Mouse (Mus musculus): ENCODE results near the gene Dclk1.
"Not testable (repeated sequence)": the region's sequence is repeated elsewhere in the genome, so short reads cannot be mapped to it uniquely, and the experiment has no call there.

Dclk1 gene

DNA sequence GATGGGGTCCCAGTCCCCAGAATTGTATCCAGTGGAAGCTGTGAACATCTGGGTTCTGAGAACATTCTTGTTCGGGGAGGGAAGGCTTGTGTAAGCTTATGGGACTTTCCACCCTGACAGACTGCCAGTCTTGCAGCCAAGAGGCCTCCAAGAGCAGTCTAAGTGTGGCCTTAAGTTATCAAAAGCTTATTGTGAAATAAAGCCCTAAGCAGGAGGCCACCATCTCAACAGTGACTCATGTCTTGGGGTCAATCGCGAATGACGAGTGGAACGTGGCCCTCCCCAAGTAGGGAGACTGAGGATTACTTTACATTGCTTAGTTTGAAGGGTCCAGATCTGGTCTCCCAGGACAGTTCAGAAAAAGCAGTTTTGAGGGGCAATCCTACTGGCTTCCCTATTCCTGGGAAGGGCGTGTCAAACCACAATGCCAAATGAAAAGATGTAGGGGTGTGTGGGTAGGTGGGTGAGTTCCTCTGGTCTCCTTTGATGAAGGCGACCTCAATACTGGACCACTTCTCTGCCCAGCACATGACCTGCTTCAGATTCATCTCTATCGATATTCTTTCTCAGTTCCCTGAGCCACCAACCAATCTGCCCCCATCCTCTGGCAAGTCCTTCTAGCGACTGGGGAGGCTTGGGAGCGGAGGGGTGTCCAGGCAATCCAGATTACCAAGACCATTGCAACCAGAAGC lies at the start of gene Dclk1:
Gene Dclk1 (plus strand): TSS at position 635 of the 692 bp plus-strand sequence.
- DNase-seq (ENCODE audit: low read depth, low spot score): no peak

DNA sequence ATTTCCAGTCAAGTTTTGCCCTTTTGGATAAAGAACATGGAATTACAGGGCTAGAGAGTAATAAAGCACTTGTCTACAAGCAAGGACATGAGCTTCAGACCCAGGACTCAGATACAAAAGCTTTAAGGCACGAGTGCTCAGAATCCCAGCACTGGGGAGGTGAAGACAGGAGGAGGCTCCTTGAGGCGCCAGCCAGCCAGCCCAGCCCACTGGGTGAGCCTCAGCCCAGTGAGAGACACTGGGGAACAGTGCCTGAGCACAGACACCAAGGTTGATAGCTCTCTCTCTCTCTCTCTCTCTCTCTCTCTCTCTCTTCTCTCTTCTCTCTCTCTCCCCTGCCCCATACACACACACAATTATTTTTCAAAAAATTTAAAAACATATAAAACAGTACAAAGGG lies 48.8 kb upstream of the Dclk1 start:
- no peak for DNase-seq (ENCODE audit: low read depth, low spot score)

DNA sequence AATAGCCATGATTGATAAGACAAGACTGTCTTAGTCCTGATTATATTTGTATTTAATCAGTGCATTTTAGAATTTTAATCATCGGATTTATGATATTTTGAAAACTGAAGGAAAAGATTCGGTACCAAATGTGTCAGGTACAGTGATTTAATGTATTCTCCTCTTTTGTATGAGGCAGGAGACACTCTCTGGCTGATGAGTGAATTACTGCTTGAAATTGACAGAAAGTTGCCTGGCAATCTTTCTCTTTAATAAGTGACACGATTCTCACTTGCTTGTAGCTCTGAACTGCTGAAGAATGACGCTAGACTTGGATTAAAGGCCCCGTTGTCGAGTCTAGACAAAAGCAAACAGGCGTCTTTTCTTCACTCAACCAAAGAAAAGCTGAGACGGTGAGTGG lies 47.4 kb upstream of the Dclk1 start:
- no peak for DNase-seq (ENCODE audit: low read depth, low spot score)

DNA sequence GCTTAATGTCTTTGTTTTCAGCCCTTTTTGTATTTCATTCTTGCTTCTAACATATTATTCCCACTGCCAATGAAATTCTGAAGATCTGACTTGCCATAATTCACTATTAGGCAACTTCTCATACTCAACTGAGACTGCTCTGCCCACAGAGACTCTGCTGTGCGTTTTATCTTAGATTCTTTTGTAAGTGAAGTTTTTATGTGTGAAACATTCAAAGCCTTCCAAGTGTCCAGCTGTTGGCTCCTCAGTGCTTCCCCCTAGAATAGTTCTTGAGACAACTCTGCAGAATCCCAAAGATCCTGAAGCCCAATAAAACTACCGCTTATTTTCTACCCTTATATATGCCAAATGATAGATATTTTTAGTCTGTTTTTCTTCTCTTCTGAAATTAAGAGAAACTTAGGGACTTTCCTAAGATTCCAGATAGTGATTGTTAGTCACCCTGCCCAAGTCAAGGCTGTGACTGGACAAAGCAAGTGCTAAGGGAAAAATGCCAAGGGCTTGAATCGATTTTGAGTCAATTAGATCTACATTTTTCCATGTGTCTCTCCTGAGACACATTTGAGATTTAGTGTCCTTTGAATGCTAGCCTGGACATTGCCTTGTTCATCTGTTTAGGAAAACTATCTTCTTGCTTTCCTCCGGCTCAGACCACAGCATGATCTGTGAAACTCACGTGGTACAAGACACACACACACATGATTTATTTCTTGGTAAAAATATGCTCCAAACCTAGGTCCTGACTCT lies 46.4 kb upstream of the Dclk1 start:
- no peak for DNase-seq (ENCODE audit: low read depth, low spot score)

DNA sequence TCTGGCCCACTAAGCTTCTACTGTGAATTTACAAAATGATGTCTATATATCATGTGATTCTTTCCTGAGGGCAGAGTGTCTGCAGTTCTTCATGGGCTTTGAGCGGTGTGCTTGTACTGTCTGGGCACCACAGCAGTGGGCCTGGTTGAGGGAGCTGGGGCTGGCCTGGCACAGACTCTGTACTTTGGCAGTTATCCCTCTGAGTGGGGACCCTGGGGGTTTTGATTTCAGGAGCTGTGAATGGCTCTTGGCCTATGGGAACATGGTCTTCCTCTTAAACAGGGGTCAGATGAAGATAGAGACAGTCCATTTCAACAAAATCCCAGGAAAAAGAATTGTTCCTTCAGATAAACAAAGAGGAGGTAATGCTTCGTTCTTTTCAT lies 45.8 kb upstream of the Dclk1 start:
- no peak for DNase-seq (ENCODE audit: low read depth, low spot score)

DNA sequence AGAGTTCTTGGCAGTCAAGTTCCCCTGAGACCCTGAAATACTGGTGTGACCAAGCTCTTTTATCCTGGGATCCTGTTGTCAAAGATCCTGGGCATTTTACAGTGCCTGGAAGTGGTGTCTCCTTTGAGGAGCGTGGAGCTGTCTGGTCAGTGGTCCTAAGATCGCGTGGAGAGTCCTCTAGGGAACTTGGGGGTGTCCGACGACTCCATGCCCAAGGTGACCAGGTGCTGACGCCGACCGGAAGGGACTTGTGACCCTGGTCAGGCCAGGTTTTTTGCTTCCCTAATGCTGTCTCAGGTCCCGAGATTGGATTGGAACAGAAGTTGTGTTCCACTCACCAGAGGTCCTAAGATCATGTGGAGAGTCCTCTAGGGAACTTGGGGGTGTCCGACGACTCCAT lies 38.5 kb upstream of the Dclk1 start:
- DNase-seq (ENCODE audit: low read depth, low spot score): not testable (repeated sequence)

DNA sequence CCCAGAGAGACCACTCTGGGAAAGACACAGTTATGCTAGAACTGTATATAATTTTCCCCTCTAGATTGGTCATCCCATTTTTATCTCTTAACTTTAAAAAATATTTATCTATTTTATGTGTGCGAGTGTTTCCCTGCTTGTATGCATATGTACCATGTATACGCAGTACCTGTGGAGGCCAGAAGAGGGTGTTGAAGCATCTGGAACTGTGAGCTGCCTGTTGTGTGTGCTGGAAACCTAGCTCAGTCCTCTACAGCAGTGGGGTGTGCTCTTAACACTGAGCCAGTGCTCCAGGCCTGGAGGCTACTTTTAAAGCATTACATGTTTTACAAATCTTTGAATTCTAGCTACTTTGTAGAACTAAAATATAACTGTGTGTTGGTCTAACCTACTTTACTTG lies 35.8 kb upstream of the Dclk1 start:
- DNase-seq (ENCODE audit: low read depth, low spot score): peak; percentile 50

DNA sequence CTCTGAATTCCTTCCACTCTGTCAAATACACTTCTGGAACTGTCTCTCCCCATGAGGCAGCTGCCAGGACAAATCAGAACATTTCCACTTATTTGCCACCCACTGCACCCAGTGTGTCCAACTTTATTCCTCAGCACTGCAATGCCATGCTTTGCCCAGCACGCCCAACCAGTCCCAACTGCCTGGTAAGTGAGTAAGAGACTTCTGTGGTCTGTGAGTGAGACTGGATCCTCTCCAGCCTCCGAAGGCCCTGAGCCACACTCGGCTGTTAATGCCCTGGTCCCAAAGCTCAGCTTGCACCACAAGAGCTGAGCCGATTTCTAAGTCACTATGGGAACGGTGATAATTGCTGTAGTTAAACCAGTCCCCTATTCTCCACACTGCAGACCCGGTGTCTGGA lies 34.5 kb upstream of the Dclk1 start:
- DNase-seq (ENCODE audit: low read depth, low spot score): no peak

DNA sequence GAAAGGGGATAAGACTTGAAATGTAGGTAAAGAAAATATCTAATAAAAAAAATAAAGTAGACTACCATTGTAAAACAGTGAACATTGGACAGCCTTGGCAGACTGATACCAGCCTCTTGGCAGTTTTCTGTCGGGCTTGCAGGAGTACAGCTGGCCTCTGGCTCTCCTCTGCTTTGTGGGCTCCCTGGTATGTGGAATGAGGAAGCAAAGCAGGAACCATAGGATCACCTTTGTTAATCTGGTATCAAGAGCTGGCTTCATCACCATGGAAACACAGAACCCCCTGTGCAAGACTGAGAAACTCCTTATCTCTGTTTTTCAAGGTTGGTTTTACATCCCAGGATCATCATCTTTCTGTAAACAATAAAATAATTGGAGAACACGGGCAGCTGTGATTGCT lies 29.9 kb upstream of the Dclk1 start:
- no peak for DNase-seq (ENCODE audit: low read depth, low spot score)

DNA sequence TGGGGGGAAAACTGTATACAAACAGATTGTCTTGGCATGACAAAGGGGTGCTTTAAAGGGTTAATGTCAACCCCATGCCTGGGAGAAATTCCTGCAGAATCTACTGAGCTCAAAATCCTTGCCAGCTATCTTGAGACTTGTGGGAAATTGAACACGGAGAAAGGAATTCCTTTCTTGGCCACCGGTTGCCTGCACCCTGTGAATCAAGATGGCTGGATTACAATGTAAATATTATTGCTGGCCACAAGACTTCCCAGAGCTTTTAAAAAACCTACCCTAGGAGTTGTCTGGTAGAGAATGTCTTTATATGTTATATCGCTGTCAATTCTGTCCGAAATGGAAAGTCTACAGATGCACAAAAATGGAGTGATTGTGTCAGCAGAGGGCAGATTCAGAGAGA lies 28.4 kb upstream of the Dclk1 start:
- DNase-seq (ENCODE audit: low read depth, low spot score): no peak

DNA sequence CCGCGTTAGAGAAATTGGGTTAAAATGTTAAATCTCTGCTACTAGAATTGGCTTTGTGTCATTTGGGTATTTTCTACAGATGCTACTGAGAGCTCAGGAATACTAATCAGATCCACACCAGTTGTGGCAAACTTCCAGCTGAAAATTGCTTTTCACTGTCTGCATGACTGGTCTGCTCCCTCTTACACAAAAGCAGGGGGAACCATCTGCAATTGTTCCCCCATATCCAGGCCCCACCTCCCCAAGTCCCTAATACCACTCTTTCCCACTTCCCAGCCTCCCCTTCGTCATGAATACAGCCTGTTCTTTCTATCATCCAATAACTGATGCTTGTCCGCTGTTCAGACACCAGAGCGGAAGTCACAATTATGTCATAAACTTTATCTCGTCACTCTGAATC lies 27.8 kb upstream of the Dclk1 start:
- no peak for DNase-seq (ENCODE audit: low read depth, low spot score)

DNA sequence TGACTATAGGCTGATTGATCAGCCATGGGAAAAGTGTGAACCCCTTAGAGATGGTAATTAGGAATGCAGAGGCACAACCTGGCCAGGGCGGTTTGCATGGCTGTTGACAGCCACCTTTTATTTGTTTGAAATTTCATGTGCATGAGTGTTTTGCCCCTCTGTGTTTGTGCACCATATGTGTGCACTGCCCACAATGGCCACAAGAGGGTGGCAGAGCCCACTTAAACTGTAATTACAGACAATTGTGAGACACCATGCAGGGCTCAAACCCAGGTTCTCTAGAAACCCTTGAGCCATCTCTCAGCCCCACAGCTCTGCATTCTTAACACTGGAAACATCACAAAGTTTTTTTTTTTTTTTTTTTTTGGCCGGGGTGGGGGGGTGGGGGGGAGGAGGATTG lies 19.7 kb upstream of the Dclk1 start:
- peak; percentile 49 for DNase-seq (ENCODE audit: low read depth, low spot score)

DNA sequence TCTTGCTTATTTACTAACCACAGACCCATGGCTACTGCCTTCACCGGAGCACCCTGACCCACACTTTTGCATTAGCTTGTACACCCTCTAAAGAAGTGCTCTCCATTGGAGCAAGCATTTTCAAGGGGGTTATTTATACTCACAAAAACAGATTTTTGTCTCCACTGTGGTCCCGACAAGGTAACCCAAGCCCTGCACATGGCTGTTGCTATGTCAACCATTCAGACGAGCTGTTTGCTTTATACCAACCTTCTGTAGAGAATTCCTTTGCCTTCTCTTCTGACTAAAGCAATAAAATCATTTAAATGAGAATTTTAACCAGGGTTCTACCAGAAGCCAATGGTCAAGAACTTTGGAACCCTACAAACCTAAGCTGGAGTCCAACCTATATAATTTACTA lies 18.3 kb upstream of the Dclk1 start:
- DNase-seq (ENCODE audit: low read depth, low spot score): no peak

DNA sequence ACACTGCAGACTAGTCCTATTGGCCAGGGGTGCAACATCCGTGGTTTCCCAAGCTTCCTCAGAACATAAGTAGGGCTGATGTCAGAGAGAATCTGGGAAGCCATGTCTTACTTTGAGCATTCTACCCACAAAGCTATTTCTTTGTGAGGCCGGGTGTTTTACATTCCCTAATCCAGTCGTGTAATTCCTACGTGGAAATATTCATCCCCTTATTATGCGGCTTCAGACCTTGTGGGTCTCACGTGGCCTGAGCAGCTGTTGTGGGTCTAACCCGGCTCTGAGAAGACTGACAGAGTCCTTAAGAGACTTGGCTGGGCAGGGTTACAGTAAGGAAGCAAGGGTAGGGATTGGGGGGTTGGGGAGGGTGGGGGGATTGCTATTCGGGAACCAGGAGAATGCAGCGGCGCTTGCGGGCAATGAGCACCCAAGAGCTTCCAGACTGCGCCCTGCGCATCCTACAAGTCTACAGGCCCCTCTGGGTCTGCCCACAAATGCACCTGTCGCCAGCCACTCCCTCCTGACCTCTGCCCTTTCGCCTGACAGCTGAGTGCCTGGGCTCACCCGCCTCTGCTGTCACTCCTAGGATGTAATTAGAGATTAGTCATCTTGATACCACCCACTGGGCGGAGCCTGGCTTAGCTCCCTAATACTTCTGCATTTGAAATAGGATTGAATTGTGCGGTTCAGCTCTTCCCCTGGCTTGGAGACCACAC lies 15.5 kb upstream of the Dclk1 start:
- DNase-seq (ENCODE audit: low read depth, low spot score): peak; percentile 49

DNA sequence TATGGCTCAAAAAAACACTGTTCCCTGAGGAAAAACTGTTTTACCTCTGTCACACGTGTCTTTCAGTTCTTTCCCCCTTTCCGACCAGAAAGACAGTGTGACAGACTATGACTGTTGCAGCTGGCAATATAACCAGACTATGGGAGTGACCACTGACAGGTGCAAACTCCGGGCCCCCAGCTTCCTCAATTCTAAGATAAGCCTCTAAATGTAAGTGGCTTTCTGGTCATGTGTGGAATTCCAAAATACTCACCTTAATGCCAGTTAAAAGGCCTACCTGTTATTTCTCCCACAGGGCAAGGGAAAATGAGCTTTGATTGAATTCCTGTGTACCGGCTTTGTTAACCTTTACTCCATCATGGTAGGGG lies 15.0 kb upstream of the Dclk1 start:
- DNase-seq (ENCODE audit: low read depth, low spot score): no peak

DNA sequence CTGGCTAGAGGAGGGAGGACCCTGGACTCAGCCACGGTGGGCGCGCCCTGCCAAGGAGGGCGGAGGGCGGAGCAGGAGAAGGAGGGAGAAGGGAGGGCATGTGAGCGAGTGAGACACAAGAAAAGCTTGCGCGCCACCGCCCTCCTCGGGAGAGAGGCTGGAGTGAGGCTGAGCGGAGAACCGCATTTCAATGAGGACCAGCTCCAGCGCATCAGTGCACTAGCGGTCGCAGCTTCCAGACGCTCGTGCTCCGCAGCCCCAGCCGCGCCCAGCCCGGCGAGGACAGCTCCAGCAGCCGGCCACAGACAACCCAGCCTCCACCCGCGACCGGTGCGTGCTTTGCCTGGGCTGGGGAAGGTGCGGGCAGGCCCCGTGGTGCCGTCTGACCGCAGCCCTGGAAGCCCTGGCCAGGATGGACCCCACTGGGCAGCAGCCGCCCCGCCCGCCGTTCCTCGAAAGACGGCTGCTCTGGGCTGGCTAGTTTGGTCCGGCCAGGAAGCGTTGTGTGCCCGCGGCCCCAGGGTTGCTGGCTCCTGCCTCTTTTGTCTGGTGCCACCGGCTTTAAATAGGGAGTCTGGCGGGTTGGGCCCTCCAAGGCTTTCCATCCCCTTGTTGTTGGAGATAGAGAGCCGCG lies 375 bp downstream of the Dclk1 start:
- DNase-seq (ENCODE audit: low read depth, low spot score): peak; percentile 61

DNA sequence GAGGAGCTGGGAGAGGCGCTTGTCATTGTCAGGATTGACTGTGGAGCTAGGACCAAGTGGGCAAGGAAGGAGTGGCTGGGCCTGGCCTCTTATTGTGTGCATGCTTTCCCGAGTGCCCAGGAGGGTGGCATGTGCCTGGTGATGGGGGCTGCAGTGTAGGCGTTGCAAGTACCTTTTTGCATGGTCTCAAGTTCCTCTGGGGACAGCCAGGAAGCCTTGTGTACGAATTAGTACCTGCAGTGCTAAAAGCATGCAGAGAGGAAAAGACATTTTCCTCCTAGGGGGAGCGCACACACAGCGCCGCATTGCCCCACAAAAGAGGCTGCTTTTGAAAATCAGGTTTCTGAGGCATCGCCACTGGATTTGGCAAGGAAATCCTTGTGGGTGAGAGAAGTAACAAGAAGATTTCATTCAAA lies 900 bp downstream of the Dclk1 start:
- DNase-seq (ENCODE audit: low read depth, low spot score): peak; percentile 8

DNA sequence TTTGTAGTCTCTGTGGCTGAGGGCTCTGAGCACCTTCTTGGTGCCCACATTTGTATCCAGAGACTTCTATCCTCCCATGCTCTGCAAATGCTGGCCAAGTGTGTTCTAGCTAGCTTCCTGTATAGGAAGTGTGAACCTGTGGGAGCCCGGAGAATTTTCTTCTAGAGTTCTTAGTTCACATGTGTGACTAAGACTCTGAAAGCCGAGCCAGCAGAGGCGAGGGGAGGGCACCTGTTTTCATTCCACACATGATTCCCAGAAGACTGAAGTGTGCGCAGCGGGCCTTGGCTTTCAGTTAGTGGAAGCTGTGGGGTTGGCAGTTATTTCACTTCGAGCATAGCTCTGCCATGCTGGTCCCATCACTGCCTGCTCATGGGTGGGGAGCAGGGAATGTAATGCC lies 1.9 kb downstream of the Dclk1 start:
- DNase-seq (ENCODE audit: low read depth, low spot score): no peak

DNA sequence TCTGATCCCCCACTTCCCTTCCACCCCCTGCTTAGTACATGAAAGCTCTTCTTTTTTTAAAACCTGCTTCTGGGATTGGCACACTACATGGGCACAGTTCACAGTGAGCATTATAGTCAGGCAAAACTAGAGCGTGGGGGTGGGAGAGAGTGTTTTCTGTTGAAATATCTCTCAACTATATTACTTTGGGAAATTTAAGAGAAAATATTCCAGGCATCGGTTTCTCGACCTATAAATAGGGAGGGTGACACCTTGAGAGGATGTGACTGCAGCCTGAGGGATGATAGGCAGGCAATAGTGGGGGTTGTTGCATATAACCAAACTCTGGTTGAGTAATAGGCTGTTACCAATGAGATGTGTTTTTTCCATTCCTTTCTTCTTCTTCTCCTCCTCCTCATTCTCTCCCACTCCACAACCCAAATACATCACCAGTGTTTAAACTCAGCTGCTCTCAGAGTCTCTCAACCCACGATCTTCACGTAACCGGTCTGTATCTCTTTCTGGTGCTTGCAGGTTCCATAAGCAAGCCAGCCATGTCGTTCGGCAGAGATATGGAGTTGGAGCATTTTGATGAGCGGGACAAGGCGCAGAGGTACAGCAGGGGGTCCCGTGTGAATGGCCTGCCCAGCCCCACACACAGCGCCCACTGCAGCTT lies 4.6 kb downstream of the Dclk1 start:
- no peak for DNase-seq (ENCODE audit: low read depth, low spot score)

DNA sequence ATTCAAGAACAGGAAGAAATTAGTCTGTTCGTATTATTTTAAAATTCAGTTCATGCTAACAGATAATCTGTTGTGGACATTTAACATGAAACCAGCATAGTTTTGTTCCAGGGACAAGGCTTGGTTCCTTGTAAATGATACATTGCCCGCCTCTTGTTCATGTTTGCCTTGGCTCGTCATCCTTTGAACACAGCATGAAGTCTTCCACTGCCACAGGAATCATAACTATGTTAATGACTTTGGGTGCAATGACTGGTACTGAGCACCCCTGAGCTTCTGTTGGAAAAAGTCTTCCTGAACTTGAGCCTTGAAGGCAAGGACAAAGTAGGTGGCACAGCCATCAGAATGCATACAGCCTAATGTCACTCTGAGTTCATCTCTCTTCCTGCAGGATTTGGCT lies 5.9 kb downstream of the Dclk1 start:
- no peak for DNase-seq (ENCODE audit: low read depth, low spot score)

DNA sequence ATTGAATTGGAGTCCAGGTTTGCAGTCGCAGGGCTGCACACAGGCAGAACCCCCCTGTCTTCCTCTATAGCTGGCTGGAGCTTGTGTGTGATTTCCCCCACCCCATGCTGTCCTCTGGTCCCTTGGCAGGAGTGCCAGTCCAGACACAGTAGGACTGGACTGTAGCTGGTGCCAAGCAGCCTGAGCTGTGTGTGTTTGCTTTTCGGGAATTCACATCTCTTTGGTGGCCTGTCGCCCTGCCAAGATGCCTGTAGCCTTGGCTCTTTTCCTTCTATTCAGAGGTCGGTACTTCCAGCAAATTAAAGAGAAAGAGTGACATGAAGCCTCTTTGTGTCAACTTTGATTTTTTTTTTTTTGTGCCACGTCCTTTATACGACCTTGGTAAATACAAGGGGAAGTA lies 6.3 kb downstream of the Dclk1 start:
- no peak for DNase-seq (ENCODE audit: low read depth, low spot score)

DNA sequence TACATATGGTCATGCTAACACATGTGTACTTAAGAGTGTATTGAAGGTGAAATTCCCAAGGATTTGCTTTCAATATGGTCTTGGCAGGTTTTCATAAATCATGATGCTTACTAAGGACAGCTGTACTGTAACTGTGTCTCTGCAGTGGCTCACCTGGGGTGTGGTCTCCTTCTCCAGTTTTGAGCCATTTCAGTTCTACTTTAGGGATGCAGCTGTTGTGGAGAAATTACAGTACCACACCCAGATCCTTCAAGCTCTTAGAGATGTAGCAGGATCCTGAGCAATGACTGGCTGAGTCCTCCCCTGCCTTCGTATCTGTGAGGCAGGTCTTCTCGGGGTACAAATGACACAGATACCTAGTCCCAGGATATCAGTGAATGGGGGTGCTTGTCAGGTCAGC lies 8.5 kb downstream of the Dclk1 start:
- DNase-seq (ENCODE audit: low read depth, low spot score): no peak
